Mouse (Mus musculus): ENCODE measurements around the gene Insrr.

DNA sequence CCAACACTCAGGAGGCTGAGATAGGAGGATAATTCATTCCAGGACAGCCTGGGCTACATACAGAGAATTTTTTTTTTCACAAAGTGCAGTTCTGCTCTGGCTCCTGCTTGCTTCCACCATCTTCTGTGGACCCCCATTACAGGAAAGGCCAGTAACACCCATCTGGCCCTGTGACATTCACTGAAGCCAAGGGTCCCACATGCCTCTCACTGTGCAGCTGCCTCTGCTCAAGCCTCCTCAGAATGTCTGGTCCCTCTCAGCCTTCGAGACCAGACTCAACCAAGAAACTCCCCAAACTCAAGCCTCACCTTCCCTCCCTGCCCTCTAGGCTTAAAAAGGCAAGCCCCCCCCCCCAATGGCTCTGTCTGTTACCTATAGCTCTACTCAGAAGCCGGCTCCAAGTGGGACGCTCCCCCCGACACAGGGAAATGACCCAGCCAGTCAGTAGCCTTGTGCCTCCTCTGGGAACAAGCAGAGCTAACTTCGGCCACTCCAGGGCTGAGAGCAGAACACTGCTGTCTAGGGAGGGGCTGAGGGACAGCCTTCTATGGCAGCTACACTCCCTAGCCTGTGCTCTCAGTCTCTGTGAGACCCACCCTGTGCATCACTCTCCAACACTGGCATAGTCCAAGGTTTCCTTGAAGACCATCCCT lies 31.0 kb upstream of the Insrr start:
- TF ChIP-seq CTCF (IDR thresholded peaks at IDR 0.05; ENCODE audit: extremely low read depth, insufficient read depth, insufficient read length, insufficient replicate concordance) (no peak), POLR2A (IDR thresholded peaks at IDR 0.05; ENCODE audit: low read depth, low read length) (no peak)
